Mouse (Mus musculus) forebrain, embryonic 10.5 days (tissue): ENCODE data around the gene Ror1. TPM values are rescaled to one million over a fixed set of nuclear protein-coding genes. Genes with fewer than 3 reads are reported as not detected.

ENCODE experiments used
- DNase-seq: peaks from one replicate; pipeline ENCODE4 v3.0.0-alpha.2; 2017; ENCODE audit warnings: low spot score; ENCODE audit errors: extremely low spot score
- H3K27ac ChIP-seq: fragments of 300-500 bp; sonication (generic); 2 replicates; pipeline ENCODE4 v1.5.1; 2016; ENCODE audit warnings: mild to moderate bottlenecking
- H3K27me3 ChIP-seq: fragments of 300-500 bp; sonication (generic); 2 replicates; pipeline ENCODE4 v1.6.1; 2016; ENCODE audit warnings: mild to moderate bottlenecking; ENCODE audit not compliant: poor library complexity, severe bottlenecking
- H3K36me3 ChIP-seq: fragments of 300-500 bp; sonication (generic); replicated peaks from 2 replicates; pipeline ENCODE4 v1.6.1; 2016; ENCODE audit warnings: mild to moderate bottlenecking, moderate library complexity
- H3K4me1 ChIP-seq: fragments of 300-500 bp; sonication (generic); 2 replicates; pipeline ENCODE4 v1.6.1; 2016
- H3K4me3 ChIP-seq: fragments of 300-500 bp; sonication (generic); 2 replicates; pipeline ENCODE4 v1.5.1; 2016; ENCODE audit warnings: mild to moderate bottlenecking, moderate library complexity
- H3K9me3 ChIP-seq: fragments of 300-500 bp; sonication (generic); 2 replicates; pipeline ENCODE4 v1.6.1; 2016; ENCODE audit warnings: mild to moderate bottlenecking, moderate library complexity
- WGBS: fragments of 180-500 bp; shearing (Covaris S2); methylation state at CpG from one replicate; pipeline ENCODE4 v1.1.7; 2016; 5-methylcytosine and 5-hydroxymethylcytosine counted together
- polyA plus RNA-seq: library from polyadenylated mRNA; unstranded; fragments of >200 nt; fragmentation: Nextera tagmentation; extraction: Ambion mirVana; gene quantifications from 2 replicates; pipeline ENCODE4 v1.2.1, GENCODE M21; 2016

Gene Ror1
- polyA plus RNA-seq, 1 experiment from 2014 or later, result 7.0 TPM

DNA sequence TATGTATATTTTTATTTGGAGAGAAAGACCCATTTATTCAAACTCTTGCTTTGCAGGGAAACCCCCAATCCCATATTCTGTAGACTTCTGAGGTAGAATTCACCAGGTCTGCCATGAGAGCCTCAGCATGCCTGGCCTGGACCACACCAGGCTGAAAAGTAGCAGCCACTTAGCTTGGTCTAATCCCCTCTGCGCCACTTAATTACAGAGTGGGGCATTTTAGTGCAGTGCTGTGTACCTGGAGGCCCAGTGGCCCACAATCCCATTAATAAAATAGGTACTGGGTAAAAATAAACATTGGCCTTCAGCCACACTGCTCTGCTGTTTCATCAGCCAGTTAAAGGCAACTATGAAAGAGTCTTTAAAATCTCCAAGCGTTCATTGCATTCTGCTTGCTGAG lies 239.6 kb downstream of the Ror1 start:
- no peak for DNase-seq
- Histone ChIP-seq H3K4me3 (no peak overlapping the region), H3K27me3 (peaks cover 63% of the 10 kb centered on the region), H3K9me3 (no peaks in the 10 kb centered on the region), H3K4me1 (peaks cover 9% of the 10 kb centered on the region; the same call in 1 of the 2 replicates), H3K36me3 (no peaks in the 10 kb centered on the region), H3K27ac (no peak overlapping the region)
- 63% methylated on average over 2 of the region's 2 CpGs for WGBS

DNA sequence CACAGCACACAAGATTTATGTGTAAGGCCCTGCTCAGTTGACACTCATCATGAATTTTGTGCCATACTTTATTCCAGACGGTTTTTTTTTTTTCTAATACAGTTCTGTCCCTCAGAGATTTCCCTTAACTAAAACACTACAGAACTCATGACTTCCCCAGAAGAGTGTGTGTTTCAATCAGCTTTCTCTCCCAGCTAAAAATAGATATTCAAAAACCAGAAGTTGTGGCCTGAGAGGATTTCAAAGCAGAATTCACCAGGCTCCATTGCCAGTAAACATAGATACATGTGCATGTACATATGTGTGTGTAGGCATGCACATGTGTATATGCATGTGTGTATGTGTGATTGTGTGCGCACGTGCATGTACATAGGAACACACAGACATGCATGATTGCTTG lies 252.2 kb downstream of the Ror1 start:
- Histone ChIP-seq H3K9me3 (no peaks in the 10 kb centered on the region), H3K27me3 (no peaks in the 10 kb centered on the region), H3K36me3 (no peaks in the 10 kb centered on the region), H3K4me1 (no peaks in the 10 kb centered on the region; the same call in 1 of the 2 replicates), H3K4me3 (no peak overlapping the region), H3K27ac (no peak overlapping the region)
- DNase-seq, result no peak
- 90% methylated on average over 3 of the region's 3 CpGs for WGBS

DNA sequence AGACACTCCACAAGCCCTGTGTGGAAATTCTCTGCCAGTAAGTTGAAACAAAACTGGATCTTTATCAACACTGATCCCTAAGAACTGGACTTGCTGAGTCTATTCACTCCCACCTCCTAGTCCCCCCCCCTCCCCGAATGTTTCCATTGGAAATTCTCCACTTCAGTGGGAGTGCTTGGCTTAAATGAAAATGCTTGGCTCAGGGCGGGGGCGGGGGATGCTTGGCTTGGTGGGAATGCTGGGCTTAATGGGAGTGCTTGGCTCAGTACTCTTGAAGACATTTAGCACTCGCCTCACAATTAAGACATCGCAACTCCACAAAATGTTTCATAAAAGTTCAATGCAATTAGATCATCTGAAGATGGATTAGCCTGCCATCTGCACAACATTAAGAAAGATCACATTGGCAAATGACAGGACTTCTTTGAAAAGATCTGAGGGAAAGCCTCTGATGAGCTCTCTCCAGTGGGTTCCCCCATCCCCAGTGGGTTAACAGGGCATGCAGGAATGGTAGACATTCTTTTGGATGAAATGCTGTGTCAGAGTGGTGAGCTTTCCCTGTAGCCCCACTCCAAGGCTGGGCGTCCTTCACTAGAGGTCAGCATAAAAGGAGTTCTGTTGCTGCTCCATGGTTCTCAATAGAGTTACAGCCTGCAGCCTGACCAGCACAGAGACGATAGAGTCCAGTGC lies 254.7 kb downstream of the Ror1 start:
- H3K36me3 ChIP-seq, result no peaks in the 10 kb centered on the region

DNA sequence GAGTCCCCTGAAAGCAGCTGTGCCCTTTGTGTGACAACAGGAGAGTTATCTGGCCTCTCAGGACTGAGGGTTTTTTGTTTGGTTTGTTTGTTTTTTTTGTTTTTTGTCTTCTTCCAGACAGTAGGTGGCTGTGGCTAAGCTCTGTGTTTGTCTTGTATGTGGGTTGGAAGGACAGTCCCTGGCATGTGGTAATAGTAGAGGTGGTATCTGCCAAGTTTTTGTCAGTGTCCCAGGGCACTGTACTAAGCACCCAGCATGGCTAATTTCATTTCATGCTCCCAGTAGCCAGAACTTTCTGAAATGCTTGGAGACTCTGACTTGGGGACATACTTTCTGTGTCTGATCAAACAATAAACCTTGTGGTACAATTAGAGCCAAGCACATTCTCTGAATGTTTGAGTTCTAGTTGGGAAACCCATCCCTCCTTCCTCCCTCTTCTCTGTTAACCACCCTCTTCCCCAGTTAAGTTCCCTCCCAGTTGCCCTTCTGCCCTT lies 256.3 kb downstream of the Ror1 start:
- no peak for DNase-seq
- no peak overlapping the region for H3K4me3 ChIP-seq

More for the DNA sequence above, 254.7 kb downstream of the Ror1 start:
- Histone ChIP-seq H3K27ac (no peak overlapping the region), H3K9me3 (no peaks in the 10 kb centered on the region), H3K4me1 (peaks cover 4% of the 10 kb centered on the region; the same call in 1 of the 2 replicates), H3K27me3 (no peaks in the 10 kb centered on the region), H3K4me3 (no peak overlapping the region)
- DNase-seq, result no peak
- 91% methylated on average over 7 of the region's 7 CpGs for WGBS

DNA sequence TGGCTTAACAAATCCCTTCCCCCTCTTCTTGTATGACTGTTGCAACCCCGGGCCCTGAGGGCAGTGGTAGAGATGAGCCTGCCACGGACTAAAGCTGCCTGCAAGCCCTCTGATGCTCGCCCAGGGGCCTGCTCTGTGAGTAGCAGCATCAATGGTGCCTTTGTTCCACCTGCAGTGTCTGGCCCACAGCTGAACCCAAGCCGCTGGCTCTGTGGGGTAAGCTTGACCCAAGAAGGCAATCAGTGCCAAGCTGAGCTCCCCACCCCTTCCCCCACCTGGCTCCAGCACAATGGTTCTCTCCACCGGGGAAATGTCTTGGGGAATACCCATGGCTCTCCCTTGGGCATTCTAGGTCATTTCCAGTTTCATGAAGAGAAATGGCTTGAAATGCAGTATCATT lies 260.0 kb downstream of the Ror1 start:
- WGBS, result 59% methylated on average over 5 of the region's 5 CpGs
- no peak for DNase-seq
- H3K36me3 ChIP-seq, result no peaks in the 10 kb centered on the region
- no peaks in the 10 kb centered on the region for H3K9me3 ChIP-seq
- no peaks in the 10 kb centered on the region for H3K27me3 ChIP-seq
- H3K4me1 ChIP-seq, result peaks cover 10% of the 10 kb centered on the region
- no peak overlapping the region for H3K4me3 ChIP-seq
- H3K27ac ChIP-seq, result 0 out of 2 replicates have a peak overlapping the region, but pooled peaks have one; percentile 30

More for the DNA sequence above, 256.3 kb downstream of the Ror1 start:
- Histone ChIP-seq H3K27ac (no peak overlapping the region), H3K27me3 (no peaks in the 10 kb centered on the region), H3K9me3 (no peaks in the 10 kb centered on the region), H3K36me3 (no peaks in the 10 kb centered on the region), H3K4me1 (peaks cover 10% of the 10 kb centered on the region)

DNA sequence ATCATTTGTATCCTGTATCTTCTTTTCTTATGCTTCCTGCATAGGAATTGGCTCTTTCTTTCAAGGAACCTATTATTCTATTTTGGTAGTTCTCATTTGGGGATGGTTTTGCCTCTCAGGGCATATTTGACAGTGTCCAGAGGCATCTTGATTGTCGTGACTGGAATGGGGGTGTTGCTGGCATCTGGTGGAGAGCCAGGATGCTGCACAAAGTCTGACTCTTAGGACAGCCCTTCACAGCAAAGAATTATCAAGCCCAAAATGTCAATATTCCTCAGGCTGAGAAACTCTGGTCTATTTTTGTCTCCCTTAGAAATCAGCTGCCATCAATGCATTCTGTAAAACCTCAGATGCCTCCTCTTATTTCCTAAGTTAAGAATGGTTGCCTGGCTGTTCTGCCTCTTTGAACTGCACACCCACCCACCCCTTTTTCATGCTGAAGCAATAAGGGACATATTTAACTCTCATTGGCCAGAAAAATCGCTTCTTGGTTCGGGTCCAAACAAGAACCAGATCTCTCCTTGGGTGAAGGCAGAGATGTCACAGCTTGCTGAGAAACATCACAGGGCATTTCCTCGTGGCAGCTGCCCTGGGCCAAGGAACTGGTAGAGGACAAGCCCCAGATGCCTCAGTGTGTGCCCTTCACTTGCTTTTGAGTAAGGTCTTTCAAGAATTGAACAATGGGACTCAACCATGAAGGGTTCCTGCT lies 262.4 kb downstream of the Ror1 start:
- Histone ChIP-seq H3K4me3 (no peak overlapping the region), H3K27me3 (no peaks in the 10 kb centered on the region), H3K36me3 (no peaks in the 10 kb centered on the region), H3K4me1 (peaks cover 10% of the 10 kb centered on the region), H3K27ac (no peak overlapping the region), H3K9me3 (no peaks in the 10 kb centered on the region)
- 84% methylated on average over 4 of the region's 4 CpGs for WGBS
- DNase-seq, result no peak

DNA sequence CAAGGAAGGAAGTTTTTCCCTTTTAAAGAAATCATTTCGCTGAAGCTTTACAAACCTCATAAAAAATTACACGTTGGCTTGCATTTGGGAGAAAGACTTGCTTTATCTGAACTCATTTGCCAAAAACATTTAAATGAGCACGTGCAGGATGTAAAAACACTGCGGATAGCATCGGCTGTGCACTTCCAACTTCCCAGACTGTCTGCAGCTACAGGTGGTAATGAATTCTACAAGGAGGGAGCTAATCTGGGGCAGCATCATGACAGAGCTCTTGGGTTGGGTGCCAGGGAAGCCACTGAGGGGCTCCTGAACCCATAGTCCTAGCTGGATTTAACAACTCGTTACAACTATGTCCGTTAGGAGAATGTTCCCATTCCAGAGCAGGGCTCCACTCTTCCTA lies 268.1 kb downstream of the Ror1 start:
- H3K36me3 ChIP-seq, result no peaks in the 10 kb centered on the region
- no peaks in the 10 kb centered on the region for H3K9me3 ChIP-seq
- H3K27ac ChIP-seq, result no peak overlapping the region
- H3K4me1 ChIP-seq, result no peaks in the 10 kb centered on the region
- H3K4me3 ChIP-seq, result no peak overlapping the region
- no peak for DNase-seq
- H3K27me3 ChIP-seq, result no peaks in the 10 kb centered on the region
- WGBS, result 94% methylated on average over 7 of the region's 7 CpGs

DNA sequence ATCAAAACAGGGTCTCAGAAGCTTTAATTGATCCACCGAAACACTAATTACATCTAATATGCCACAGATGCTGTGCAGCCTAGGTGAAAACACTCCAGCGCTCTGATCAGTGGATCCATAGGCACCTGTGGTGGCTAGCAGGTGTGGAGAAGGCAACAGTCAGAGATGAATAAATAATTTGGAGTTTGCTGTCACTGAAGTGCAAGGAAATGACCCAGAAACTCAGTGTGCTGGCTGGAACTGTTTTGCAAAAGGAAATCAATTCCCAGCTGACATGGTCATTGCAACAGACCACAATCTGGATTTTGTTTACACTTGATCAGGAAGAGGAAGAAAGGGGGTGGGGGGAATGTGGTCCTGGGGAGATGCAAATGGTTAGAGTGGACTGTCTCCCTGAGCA lies 273.1 kb downstream of the Ror1 start:
- Histone ChIP-seq H3K27me3 (no peaks in the 10 kb centered on the region), H3K27ac (no peak overlapping the region), H3K4me1 (0 out of 2 replicates have a peak, but pooled peaks cover 6% of the 10 kb centered on the region), H3K9me3 (no peaks in the 10 kb centered on the region), H3K4me3 (no peak overlapping the region), H3K36me3 (no peaks in the 10 kb centered on the region)
- no peak for DNase-seq
- 69% methylated on average over 2 of the region's 2 CpGs for WGBS

DNA sequence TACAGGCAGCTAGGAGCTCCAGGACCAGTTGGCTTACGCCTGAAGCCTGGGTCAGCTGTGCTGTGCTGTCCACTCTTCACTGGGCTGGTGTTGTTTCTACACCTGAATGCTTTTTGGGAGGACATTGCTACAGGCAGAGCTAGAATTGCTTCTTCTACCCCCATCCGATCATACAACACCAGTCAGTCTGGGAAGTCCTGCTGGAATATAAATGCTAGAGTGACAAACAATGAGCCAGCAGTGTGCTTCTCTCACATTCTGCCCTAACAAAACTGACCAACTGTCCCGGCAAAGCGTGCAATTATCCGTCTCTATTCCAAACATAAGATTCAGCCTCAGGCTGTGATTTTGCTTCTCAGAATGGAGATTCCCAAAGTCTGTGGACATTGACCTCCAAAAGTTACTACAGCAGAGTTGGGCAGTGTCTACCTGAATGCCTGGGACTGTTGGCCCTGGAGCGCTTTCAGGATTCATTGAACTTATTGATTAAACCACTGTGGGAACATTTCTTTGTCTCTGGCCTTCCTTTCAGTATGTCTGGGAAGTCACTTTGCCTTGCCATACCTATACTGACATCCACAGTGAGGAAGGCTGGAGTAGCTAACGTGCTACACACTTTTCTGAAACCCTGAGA lies 274.1 kb downstream of the Ror1 start:
- no peak overlapping the region for H3K4me3 ChIP-seq
- 87% methylated on average over 7 of the region's 7 CpGs for WGBS
- H3K4me1 ChIP-seq, result 0 out of 2 replicates have a peak, but pooled peaks cover 10% of the 10 kb centered on the region
- no peak for DNase-seq
- H3K36me3 ChIP-seq, result no peaks in the 10 kb centered on the region
- no peak overlapping the region for H3K27ac ChIP-seq
- H3K9me3 ChIP-seq, result no peaks in the 10 kb centered on the region
- no peaks in the 10 kb centered on the region for H3K27me3 ChIP-seq

DNA sequence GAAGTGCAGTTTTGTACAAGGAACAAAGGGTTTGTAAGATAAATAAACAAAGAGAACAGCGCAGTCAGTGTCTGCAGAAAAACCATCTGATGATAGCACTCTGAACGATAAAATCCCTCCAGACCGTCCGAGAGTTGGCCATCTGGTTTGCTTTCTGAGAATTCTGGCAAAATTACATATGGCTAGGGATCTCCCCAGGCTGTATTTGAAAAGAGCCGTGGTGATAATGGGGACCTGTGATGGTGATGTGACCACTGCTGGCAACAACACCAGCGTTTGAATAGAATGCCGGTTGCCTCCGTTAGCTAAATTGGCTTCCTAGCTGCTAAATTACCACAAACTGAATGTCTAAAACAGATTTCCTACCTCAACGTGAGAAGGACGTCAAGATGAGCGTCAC lies 277.2 kb downstream of the Ror1 start:
- DNase-seq, result no peak
- no peak overlapping the region for H3K27ac ChIP-seq
- H3K4me1 ChIP-seq, result peaks cover 15% of the 10 kb centered on the region; the same call in 1 of the 2 replicates
- 73% methylated on average over 11 of the region's 11 CpGs for WGBS
- no peaks in the 10 kb centered on the region for H3K9me3 ChIP-seq
- no peaks in the 10 kb centered on the region for H3K36me3 ChIP-seq
- H3K4me3 ChIP-seq, result no peak overlapping the region
- H3K27me3 ChIP-seq, result no peaks in the 10 kb centered on the region

DNA sequence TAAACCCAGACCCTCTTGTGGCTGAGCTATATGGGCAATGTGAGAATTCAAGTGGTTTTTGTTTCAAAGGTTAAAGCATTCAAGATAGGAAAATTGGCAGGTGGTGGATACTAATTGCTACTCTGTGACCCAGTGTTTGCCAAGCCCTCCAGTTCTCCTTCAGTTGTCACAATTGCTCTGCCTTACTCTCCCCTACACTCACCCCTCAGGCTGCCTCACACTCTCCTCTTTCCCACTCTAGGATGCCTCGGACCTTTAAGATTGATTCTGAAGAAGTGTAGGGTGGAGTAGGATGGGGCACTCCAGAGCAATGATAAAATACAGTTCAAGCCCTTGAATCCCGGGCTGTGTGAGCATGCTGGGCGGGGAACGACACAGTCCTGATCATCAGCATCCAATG lies 278.2 kb downstream of the Ror1 start:
- no peaks in the 10 kb centered on the region for H3K9me3 ChIP-seq
- WGBS, result 72% methylated on average over 4 of the region's 4 CpGs
- no peaks in the 10 kb centered on the region for H3K27me3 ChIP-seq
- no peak overlapping the region for H3K27ac ChIP-seq
- DNase-seq, result no peak
- no peaks in the 10 kb centered on the region for H3K36me3 ChIP-seq
- no peak overlapping the region for H3K4me3 ChIP-seq
- H3K4me1 ChIP-seq, result peaks cover 15% of the 10 kb centered on the region; the same call in 1 of the 2 replicates

DNA sequence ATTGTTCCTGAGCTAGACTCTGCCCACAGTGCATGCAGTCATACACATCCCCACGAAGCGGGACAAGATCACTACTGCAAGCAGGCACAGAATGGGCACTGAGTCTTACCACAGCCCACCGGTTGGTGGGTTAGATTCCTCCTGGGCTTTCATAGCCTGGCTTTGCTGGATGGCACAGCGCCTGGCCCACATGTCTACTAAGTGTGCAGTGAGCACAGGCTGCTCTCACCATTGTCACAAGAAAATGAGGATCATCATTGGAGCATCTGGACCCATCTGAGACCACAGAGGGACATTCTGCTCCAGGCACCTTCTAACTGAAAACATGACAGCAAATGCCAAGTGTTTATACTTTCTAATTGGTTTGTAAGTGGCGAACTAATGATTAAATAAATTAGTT lies 279.7 kb downstream of the Ror1 start:
- no peak overlapping the region for H3K4me3 ChIP-seq
- H3K9me3 ChIP-seq, result no peaks in the 10 kb centered on the region
- H3K27ac ChIP-seq, result no peak overlapping the region
- no peak for DNase-seq
- H3K36me3 ChIP-seq, result no peaks in the 10 kb centered on the region
- H3K4me1 ChIP-seq, result peaks cover 15% of the 10 kb centered on the region; the same call in 1 of the 2 replicates
- WGBS, result 92% methylated on average over 5 of the region's 5 CpGs
- H3K27me3 ChIP-seq, result no peaks in the 10 kb centered on the region

DNA sequence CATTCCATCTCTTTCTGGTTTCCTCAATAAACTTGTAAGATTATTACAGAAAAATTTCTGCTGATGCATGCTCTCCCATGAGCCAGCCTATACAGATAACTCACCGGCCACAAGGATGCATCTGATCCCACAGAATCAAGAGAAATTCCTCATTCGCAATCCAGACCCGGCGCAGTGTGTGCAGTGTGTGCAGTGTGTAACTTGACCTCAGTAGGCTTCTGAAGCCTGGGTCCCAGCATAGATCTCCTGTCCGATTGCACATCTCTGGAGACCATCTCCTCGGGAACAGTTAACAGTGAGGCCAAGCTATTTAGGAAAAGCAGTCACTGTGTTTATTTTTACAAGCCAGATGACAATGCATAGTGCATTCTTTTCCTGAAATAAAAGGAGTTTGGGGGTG lies 280.6 kb downstream of the Ror1 start:
- Histone ChIP-seq H3K27ac (no peak overlapping the region), H3K4me3 (no peak overlapping the region), H3K9me3 (no peaks in the 10 kb centered on the region), H3K27me3 (no peaks in the 10 kb centered on the region), H3K4me1 (peaks cover 15% of the 10 kb centered on the region; the same call in 1 of the 2 replicates), H3K36me3 (no peaks in the 10 kb centered on the region)
- WGBS, result 78% methylated on average over 6 of the region's 6 CpGs
- no peak for DNase-seq
